Mouse (Mus musculus): Measurements from ENCODE around the gene Lrig1. TPM values are rescaled to one million over a fixed set of nuclear protein-coding genes. Genes with fewer than 3 reads are reported as not detected.

Lrig1 gene
- total RNA-seq, 2 experiments from 2014 or later: 28.0 to 30.5 TPM

DNA sequence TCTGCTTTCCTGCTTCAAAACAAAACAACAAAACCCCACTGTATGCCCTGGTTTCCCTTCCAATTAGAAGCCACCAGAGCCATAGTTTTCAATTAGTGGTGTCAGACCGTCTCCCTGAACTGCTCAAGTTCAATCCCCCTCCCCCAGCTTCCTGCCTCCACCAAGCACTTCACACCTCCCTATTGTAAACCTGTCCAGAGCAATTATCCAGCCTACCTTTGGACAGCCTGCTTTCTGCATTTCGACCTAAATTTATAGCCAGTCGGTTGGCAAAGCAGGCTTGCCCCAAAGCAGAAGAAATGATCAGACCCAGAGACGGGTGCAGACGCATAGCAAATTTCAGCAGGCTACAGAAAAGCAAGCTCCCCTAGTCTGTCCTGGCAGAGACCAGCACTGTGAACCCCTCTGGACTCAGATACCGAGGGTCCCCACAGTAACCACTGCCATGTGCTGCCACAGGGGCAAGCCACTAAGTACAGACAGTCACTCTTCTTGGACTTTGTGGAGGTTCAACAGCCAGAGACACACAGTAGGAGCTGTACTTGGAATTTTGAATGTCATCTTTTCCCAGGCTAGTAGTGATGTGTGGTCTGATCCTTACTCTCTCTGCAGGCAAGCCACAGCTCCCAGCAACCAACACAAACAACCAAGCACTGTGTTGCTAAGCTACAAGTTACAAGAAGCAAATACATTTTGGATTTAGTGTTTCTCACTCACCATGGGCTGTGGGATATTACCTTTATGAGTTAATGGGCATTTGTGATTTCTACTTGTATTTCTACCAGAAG, 21.4 kb downstream of the Lrig1 start:
- no peak for DNase-seq (ENCODE audit: extremely low spot score in 1 of 2, low spot score in 1 of 2)

DNA sequence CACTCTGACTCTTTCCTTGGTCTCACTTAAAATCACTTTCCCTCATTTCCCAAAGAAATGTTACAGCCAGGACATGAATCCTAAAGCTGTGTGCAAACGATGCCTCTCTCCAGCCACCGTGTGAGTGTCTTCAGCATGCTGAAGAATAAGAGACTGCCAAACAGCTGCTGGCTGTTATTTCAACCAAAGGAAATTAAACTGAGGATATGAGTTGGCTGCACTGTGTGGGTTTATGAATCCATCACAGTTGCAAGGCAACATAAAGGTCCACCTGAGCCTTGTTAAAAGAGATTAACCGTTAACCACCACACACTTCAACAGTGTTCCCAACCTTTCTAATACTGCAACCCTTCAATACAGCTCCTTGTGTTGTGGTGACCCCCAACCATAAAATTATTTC, 22.5 kb downstream of the Lrig1 start:
- no peak for DNase-seq (ENCODE audit: extremely low spot score in 1 of 2, low spot score in 1 of 2)

DNA sequence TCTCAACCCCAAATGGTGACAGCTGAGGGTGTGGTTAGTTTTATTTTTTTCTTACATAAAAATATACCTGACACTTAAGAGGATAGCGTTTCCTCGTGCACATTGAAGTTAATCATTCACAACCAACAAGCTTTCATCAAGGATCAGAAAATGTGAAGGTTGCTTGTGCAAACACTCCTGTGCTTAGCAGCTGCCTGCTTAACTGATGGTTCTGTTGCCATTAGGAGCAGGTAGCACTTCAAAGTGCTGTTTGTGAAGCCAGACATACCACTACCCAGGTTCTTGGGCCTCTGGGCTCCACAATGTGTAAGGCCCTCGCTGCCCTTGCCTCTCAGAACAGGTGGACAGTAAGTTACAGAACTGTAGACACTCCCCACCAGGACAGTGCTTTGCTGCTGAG, 23.1 kb downstream of the Lrig1 start:
- no peak for DNase-seq (ENCODE audit: extremely low spot score in 1 of 2, low spot score in 1 of 2)

DNA sequence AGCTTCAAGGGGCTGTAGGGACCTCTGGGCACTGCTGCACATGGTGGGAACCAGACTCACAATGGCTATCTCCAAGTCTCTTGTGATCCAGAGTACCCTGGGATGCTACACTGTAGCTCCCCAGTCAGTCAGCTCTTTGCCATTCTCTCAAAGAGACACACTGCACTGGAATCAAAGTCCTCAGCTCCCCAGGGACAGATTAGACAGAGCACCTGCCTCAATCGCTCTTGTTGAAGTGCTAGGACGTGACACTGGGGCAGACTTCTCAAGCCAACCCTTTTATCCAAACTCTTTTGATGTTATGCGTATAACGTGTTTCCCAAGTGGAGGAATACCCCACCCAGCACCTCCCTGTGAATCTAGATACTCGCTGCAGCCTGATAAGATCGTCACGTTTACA, 23.7 kb downstream of the Lrig1 start:
- DNase-seq (ENCODE audit: extremely low spot score in 1 of 2, low spot score in 1 of 2): no peak

DNA sequence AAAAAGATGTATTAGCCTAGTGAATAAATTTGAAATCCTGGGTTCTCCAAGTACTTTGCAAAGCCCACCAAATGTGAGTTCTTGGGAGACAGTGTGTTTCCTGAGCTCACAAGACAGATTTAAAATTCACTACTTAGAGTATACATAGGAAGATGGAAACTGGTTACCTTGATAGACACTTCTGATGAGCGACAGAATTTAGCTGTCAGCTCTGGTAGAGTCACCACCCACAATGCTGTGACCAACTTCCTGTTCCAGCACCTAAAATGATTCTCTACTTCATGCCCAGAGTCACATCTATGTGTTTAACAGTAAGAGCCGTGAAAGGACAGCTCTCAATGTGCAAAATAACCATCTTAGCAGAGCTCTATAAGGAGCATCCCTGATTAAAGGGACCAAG, 27.5 kb downstream of the Lrig1 start:
- DNase-seq (ENCODE audit: extremely low spot score in 1 of 2, low spot score in 1 of 2): no peak

DNA sequence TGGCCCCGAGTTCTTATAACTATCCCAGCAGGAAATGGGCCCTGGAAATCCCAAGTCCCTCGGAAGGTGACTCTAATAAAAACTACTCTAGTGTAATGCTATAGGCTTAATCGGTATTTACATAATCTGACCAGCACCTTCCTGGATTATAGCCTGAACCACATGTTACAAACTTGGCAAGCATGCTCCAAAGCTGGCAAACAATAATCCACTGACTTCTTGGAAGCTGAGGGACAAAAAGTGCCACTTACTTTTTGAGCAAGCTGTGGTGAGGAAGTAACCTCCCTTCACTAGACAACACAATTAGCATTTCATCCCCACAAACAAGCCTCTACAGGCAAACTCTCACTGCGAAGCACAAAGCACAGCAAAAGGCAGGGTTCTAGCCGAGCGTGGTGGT, 30.6 kb downstream of the Lrig1 start:
- no peak for DNase-seq (ENCODE audit: extremely low spot score in 1 of 2, low spot score in 1 of 2)

DNA sequence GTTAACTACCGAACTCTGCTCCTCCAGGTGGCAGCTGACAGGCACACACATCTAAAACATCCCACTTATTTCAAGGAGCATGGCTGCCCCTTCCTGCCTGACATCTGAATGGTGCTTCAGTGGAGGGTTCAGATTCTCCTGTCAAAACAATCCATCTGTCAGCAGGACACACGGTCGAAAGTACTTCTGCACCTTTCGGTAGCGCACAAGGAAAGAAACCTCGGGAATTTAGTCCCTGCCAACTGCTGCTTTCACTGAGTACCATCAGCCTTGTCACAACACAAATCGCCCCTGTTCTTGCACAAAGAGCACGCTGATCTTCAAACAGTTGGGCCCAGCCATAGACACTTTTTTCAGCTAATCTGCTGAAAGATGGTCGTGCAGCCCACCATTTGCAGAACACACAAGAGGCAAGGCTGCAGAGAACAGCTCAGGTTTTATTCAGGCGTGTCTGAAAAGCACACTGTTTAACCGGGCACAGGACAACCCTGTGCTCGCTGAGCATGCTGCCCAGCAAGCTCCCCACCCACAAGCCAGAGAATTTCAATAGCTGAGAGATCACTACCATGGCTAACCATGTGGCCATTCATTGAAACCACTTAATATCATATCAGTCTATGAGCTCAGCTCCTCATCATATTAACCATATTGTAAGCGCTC, 31.6 kb downstream of the Lrig1 start:
- no peak for DNase-seq (ENCODE audit: extremely low spot score in 1 of 2, low spot score in 1 of 2)

DNA sequence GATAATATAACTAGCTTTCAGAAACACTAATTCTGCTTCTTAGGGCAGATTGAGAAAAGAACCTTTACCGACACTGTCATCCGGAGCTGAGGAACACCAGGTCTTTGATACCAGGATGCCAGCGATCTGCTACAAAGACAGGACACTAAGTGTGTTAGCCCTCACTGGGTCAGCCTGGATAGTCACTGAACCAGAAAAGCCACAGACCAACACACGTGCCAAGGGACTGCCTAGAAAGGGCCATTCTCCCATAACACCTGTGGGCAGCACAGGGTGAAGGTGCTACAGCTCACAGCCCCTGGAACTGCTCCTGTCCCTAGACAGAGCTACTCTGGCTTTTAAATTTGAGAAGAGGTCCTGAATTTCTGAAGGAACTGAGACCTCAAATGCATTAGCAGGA, 32.8 kb downstream of the Lrig1 start:
- DNase-seq (ENCODE audit: extremely low spot score in 1 of 2, low spot score in 1 of 2): no peak

DNA sequence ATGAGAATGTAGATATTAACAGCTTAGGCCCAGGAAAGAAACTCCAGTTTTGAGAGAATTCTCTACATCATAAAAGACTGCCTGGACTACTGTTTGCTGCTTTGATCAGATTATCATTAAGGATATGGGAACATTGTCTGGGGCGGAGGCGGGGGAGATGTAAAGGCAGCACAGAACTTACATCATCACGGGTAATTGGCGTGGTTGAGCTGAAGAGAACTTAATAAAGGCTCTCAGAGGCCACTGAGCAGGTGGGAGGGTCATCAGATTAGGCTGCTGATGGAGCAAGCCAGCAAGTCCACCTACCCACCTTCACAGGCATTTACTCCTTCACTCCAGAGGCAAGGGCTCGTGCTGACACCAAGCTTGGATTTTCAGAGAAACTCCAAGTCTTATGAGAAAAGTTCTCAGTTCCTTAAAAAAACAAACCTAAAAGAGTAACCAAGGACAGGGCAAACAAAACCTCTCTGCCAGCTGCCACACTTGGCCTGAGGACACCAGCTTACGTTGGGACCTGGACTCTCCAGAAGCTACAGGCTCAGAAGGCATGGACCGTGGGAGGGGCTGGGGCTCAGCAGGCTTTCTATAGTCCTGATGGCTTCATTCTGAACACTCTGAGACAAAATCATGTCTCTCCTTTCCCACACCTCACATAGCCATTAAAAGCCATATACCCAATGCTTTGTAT, 33.4 kb downstream of the Lrig1 start:
- DNase-seq (ENCODE audit: extremely low spot score in 1 of 2, low spot score in 1 of 2): no peak

DNA sequence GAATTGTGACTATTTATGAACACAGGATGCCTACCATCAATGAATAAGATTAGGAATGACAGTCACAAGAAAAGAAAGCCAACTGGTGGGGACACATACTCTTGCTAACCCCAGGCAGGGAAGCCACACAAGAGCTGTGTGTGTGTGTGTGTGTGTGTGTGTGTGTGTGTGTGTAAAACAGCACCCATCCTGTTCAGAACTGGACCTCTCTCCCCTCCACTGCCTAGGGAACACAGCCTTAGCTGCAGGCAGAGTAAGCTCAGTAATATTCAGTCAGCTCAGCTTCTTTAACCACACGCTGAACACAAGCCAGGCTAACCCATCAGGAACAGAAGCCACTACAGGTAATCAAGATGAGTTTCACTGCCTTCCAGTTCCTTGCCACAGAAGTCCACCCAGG, 34.3 kb downstream of the Lrig1 start:
- no peak for DNase-seq (ENCODE audit: extremely low spot score in 1 of 2, low spot score in 1 of 2)

DNA sequence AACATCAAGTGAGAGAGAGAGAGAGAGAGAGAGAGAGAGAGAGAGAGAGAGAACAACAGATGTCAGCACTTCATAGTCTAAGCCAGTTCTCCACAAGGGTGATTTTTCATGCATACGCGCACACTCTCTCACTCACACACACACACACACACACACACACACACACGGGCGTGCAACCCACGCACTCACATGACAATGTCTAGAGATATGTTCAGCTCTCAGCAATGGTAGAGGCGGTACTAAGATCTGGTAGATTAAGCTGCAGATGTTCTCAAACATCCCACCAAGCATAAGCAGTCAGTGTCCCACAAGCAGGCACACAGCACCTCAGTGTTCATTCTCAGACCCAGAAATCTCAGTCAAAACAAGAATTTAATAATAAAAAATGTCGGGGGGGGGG, 34.7 kb downstream of the Lrig1 start:
- no peak for DNase-seq (ENCODE audit: extremely low spot score in 1 of 2, low spot score in 1 of 2)

DNA sequence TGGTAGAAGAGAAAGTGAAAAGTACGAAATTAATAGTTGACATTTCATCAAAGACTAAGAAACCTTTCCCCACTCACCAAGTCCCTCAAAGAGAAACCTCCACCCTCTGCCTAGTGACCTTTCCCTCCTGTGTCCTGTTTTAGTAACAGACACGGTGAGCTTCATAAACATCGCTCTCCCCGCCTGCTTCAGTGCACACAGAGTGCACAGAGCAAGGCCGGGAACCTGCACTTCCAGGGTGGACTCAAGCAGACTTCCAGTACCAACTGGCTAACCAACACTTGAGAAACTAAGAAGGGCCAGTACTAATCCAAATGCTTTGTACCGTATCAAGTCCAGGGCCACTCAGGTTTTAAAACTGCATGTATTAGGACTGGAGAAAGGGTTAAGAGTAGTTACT, 36.0 kb downstream of the Lrig1 start:
- DNase-seq (ENCODE audit: extremely low spot score in 1 of 2, low spot score in 1 of 2): no peak

DNA sequence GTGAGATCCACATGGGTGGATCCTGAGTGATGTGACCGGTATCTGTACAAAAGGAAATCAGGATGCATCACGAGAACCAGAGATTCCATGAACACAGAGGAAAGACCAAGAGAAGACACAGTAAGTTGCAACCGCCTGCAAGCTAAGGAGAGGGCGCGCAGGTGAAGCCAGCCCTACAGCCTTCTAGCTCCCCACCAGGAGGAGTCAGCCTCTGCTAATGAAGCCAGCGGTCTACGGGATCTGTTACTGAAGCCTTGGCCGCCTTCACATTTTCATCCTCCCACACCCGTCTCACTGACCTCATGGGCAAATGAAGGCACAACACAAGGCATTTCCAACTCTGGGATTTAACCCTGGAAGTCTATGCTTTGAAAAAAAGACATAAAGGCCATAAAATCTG, 38.0 kb downstream of the Lrig1 start:
- DNase-seq (ENCODE audit: extremely low spot score in 1 of 2, low spot score in 1 of 2): no peak

DNA sequence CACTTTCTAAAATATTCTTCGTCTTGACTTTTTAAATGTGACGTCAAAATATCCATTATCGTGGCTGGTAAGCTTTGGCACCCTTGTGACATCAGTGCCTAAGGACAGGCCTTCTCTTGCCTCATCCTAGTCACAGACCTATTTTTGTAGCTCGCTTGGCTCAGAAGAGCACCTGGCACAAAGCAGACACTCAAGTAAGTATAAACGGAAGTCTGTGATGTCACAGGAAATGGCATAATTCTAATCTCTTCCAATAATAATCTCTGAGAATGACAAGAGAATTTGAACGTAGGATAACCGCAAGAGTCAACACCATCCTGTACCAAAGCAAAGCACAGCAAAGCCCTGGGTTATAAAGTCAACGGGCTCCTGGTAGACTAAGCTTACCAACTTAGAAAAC, 38.6 kb downstream of the Lrig1 start:
- DNase-seq (ENCODE audit: extremely low spot score in 1 of 2, low spot score in 1 of 2): no peak

DNA sequence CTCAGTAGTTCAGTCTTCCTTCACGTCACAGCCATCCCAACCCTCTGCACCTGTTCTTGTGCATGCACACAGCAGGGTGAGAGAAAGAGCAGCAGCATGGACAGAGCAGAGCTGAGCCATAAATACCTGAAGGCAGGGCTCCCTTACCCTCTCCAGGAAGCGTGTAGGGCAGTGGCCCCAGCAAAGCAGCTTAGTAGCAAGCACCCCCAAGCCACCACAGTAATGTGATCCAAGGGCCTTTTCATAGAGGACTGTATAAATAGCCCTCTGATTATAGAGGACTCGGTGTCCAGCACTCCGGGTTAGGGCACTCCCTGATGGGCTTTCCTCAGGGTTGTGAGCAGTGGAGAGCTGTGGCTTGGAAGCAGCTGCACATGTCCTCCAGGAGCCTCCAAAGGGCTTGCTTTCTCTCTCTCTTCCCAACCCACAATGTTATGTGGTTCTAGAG, 40.0 kb downstream of the Lrig1 start:
- DNase-seq (ENCODE audit: extremely low spot score in 1 of 2, low spot score in 1 of 2): no peak

DNA sequence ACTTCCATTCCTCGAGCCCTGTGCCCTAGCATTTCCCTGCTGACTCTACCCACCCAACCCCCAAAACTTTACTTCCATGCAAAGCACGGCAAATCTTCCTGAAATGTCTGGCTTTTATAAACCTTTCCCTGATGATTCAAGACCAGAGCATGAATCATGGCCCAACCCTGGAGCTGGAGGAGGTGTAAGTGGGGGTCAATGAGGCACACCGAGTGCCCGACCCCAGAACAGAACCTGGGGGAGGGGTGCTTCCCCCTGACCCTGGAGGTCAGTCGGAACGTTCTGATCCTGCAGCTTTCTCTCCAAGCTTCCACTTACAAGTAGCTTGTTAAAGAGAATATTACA, 41.9 kb downstream of the Lrig1 start:
- no peak for DNase-seq (ENCODE audit: extremely low spot score in 1 of 2, low spot score in 1 of 2)

DNA sequence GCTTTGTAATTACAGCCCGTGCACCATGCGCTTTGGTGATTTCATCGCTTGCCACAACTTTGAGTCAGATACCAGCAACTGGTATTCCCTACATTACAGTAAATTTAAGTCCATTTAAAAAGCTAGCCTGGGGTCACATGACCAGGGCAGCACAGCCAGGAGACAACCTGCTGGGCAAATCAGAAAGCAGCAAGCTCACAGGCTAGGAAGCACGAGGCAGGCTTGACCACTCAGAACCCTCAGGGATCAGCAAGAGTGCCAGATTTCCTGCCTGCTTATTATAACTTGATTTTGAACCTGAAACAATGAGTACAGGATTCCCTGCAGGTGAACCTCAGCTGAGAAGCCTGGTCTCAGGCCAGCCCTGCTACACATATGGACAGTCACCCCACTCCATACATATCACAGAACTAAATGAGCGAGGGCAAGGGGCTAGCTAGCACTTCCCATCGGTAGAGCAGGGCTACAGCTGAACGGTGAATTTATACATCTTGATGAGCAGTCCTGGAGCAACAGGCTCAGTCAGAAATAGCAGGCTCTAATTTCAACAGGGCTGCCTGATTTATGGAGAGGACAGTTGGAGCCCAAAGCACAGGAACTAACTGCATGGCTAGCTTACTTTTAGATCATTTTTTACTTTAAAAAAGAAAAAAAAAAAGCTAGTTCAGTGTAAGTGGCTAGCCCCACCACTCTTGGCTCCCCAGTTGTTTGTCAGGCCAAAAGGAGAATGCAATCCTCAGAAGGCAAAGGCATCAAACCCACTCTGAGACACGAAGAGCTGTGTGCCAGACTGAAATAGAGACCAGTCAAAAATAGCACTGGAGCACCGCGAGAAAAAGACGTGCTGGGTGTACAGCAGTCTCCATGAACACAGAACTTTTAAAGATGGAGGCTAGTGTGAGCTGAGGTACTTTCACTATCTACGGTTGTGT, 42.5 kb downstream of the Lrig1 start:
- no peak for DNase-seq (ENCODE audit: extremely low spot score in 1 of 2, low spot score in 1 of 2)

DNA sequence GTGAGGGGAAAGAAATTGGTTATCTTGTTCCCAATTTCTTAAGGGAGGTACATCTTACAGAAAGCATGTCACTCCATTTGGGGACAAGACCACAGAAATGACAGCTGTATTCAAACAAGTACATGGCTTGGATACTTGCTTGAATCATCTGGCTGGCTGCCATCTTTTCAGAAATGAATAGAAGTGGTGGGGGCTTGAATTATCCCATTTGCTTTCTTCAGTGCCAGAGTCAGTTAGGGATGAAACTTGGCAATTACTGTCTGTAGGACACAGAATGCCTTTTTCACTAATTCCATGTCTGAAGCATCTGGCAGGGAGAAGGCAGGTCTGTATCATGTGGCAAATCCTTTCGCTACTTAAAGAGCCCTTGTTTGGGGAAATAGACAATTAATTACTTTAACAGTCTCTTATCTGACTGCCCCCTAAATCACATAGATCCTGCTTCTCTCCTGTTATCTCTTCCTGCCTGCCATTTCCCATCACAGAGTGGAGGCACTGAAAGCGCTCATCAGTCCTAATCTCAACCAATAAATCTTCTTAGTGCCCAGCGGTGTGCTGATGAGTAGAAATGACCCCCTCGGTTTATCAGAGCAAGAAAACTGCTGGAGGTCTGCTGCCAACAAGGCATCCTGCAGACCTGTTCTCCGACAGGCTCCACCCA, 44.0 kb downstream of the Lrig1 start:
- DNase-seq (ENCODE audit: extremely low spot score in 1 of 2, low spot score in 1 of 2): no peak

DNA sequence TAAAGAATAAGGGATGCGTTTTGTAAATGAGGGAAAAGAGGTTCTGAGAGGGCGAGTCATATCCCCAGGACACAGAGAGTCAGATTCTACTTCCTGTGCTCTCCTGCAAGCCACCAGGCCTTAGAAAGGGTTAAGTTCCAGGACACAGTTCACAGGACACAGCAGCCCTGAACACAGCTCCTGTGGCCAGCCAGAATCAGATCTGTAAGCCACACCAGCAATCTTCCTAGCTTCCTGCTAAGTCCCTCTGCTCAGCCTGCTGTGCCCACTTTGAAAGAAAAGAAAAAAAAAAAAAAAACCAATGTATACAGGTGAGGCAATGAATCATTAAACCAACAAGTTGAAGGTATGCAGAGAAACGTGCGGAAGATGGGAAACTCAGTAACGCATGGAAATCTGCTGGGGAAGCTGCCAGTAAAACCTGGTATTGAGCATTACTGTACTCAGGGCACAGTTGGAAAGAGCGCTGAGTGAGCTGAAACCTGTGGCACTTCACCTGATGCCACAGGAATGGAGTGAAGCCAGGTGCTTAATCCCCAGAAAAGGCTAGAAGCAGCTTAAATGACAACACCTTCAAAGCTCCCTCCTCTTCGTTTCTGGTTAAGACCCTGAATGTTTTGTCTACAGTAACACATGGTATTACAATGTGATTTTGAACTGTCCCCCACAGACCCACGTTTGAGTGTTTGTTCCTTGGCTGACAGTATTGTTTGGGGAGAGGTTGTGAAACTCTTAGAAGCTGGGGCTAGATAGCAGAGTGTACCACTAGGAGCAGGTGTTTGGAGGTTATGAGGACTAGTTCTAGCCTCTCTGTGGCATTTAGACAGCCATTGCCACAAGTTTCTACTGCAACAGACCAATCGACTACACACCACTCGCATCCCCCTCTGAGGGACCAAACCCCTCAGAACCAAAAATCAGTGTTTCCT, 46.3 kb downstream of the Lrig1 start:
- no peak for DNase-seq (ENCODE audit: extremely low spot score in 1 of 2, low spot score in 1 of 2)

Data from layer of hippocampus, postnatal 25 days (tissue).